Comparison of ENCODE assay signal across 19 mouse cellular contexts in the genomic region with DNA sequence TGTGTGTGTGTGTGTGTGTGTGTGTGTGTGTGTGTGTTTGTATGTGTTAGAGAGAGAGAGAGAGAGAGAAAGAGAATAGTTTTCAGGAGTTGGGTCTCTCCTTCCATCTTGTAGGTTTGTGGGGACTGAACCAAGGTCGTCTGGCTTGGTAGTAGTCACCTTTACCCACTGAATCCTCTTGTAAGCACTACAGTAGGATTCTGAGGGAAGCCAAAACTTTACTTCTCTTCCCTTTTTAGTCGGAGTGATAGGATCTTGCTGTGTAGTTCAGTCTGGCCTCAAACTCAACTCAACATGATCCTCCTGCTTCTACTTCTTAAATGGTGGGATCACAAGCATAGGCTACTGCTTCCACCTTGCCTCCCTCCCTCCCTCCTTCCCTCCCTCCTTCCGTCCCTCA. TPM values are rescaled to one million over a fixed set of nuclear protein-coding genes. Genes with fewer than 3 reads are reported as not detected.
DNase-seq lines count a peak whose midpoint lies in the region; ATAC-seq lines count a peak whose summit lies in the region.
"Had no signal": no experiment of that assay in that cellular context is flagged by ENCODE, and none has a peak within 500 bp of the region (broad histone marks: within the 10 kb centered on the region; RNA-seq: fewer than 3 reads in every experiment).

No protein-coding gene starts in this region.

- no peak for DNase-seq in embryonic facial prominence, embryonic 10.5 days (ENCODE audit: low spot score)
- DNase-seq in lung, postnatal 36 days, result no peak
- peak; percentile 35 for DNase-seq in induced T-regulatory cell, adult 2 months (ENCODE audit: low read depth)
- DNase-seq in layer of hippocampus, postnatal 14 days (ENCODE audit: low spot score in 2 of 2), result no peak
- no peak for DNase-seq in left cerebral cortex, postnatal 10 days (ENCODE audit: extremely low spot score in 1 of 2, low spot score in 2 of 2)
- DNase-seq: adrenal gland, postnatal 14 days; cerebellum, adult 11-12 months; cerebellum, postnatal 14 days; forebrain, postnatal 0 days; heart, postnatal 4 days; thymus, postnatal 36 days had no signal

- no peak overlapping the region for H3K4me2 ChIP-seq in embryonic facial prominence, embryonic 15.5 days (replicated peaks)
- no peak overlapping the region for H3K4me2 ChIP-seq in lung, embryonic 16.5 days (ENCODE audit: low read depth, low read length)
- peak overlapping the region; percentile 46 for H3K4me2 ChIP-seq in liver, embryonic 16.5 days (ENCODE audit: low read depth, low read length)
- H3K4me2 ChIP-seq: hindbrain, embryonic 15.5 days; kidney, embryonic 15.5 days; midbrain, embryonic 15.5 days had no signal

- peaks cover 14% of the 10 kb centered on the region for H3K4me1 ChIP-seq in embryonic facial prominence, embryonic 15.5 days
- H3K4me1 ChIP-seq in embryonic facial prominence, embryonic 10.5 days, result 0 out of 2 replicates have a peak, but pooled peaks cover 7% of the 10 kb centered on the region
- H3K4me1 ChIP-seq in lung, embryonic 16.5 days (replicated peaks; ENCODE audit: control insufficient read depth, insufficient read depth, low read length), result peaks cover 19% of the 10 kb centered on the region; the same call in 1 of the 2 replicates
- peaks cover 71% of the 10 kb centered on the region for H3K4me1 ChIP-seq in liver, embryonic 16.5 days (ENCODE audit: control insufficient read depth, low read depth, low read length)
- H3K4me1 ChIP-seq: forebrain, embryonic 10.5 days; hindbrain, embryonic 15.5 days; kidney, embryonic 15.5 days; midbrain, embryonic 15.5 days had no signal

- no peaks in the 10 kb centered on the region for H3K36me3 ChIP-seq in embryonic facial prominence, embryonic 15.5 days
- H3K36me3 ChIP-seq in embryonic facial prominence, embryonic 10.5 days (replicated peaks), result no peaks in the 10 kb centered on the region
- no peaks in the 10 kb centered on the region for H3K36me3 ChIP-seq in lung, embryonic 16.5 days (ENCODE audit: control insufficient read depth, insufficient read depth, low read length)
- H3K36me3 ChIP-seq in liver, embryonic 16.5 days (ENCODE audit: control insufficient read depth, insufficient read depth), result no peaks in the 10 kb centered on the region
- H3K36me3 ChIP-seq: forebrain, embryonic 10.5 days; hindbrain, embryonic 15.5 days; kidney, embryonic 15.5 days; midbrain, embryonic 15.5 days had no signal

- 0 out of 2 replicates have a peak overlapping the region, but pooled peaks have one; percentile 17 for H3K27ac ChIP-seq in embryonic facial prominence, embryonic 15.5 days (replicated peaks)
- H3K27ac ChIP-seq in embryonic facial prominence, embryonic 10.5 days (replicated peaks), result no peak overlapping the region
- H3K27ac ChIP-seq in lung, embryonic 16.5 days (ENCODE audit: low read length), result peak overlapping the region; percentile 88
- H3K27ac ChIP-seq in liver, embryonic 16.5 days (ENCODE audit: low read length), result peak overlapping the region; percentile 99
- H3K27ac ChIP-seq: forebrain, embryonic 10.5 days; hindbrain, embryonic 15.5 days; kidney, embryonic 15.5 days; midbrain, embryonic 15.5 days had no signal

- 60% methylated on average over 3 of the region's 3 CpGs for WGBS in embryonic facial prominence, embryonic 15.5 days
- WGBS in embryonic facial prominence, embryonic 10.5 days, result 74% methylated on average over 3 of the region's 3 CpGs
- 57% methylated on average over 3 of the region's 3 CpGs for WGBS in lung, embryonic 16.5 days
- 35% methylated on average over 3 of the region's 3 CpGs for WGBS in liver, embryonic 16.5 days (ENCODE audit: insufficient replicate concordance)

- H3K27me3 ChIP-seq in embryonic facial prominence, embryonic 15.5 days, result no peaks in the 10 kb centered on the region
- no peaks in the 10 kb centered on the region for H3K27me3 ChIP-seq in embryonic facial prominence, embryonic 10.5 days (replicated peaks; ENCODE audit: low read depth, poor library complexity, severe bottlenecking)
- no peaks in the 10 kb centered on the region for H3K27me3 ChIP-seq in lung, embryonic 16.5 days (ENCODE audit: control insufficient read depth, insufficient read depth, low read depth, low read length)
- H3K27me3 ChIP-seq in liver, embryonic 16.5 days (ENCODE audit: control insufficient read depth, insufficient read depth, low read depth, low read length), result no peaks in the 10 kb centered on the region
- H3K27me3 ChIP-seq: hindbrain, embryonic 15.5 days; kidney, embryonic 15.5 days; midbrain, embryonic 15.5 days had no signal

- no peak for ATAC-seq in embryonic facial prominence, embryonic 15.5 days (ENCODE audit: insufficient number of reproducible peaks, low FRiP score, low TSS enrichment, low read depth)
- no peak for ATAC-seq in lung, embryonic 16.5 days (ENCODE audit: low read depth)
- no peak for ATAC-seq in liver, embryonic 16.5 days (ENCODE audit: low read depth)
- ATAC-seq: CD4-positive, CD25-positive, alpha-beta regulatory T cell, adult 4 months; forebrain, postnatal 0 days; midbrain, embryonic 15.5 days had no signal

- intact Hi-C loops in left cerebral cortex, postnatal 10 days (cut with DNase I), result no loop called here

- H3K4me3 ChIP-seq in embryonic facial prominence, embryonic 15.5 days (replicated peaks), result no peak overlapping the region
- no peak overlapping the region for H3K4me3 ChIP-seq in embryonic facial prominence, embryonic 10.5 days
- H3K4me3 ChIP-seq in lung, embryonic 16.5 days (ENCODE audit: low read length), result no peak overlapping the region
- H3K4me3 ChIP-seq in liver, embryonic 16.5 days (ENCODE audit: low read depth, low read length), result no peak overlapping the region
- H3K4me3 ChIP-seq: forebrain, embryonic 10.5 days; hindbrain, embryonic 15.5 days; kidney, embryonic 15.5 days; midbrain, embryonic 15.5 days had no signal

- no peak overlapping the region for H3K9ac ChIP-seq in embryonic facial prominence, embryonic 15.5 days
- no peak overlapping the region for H3K9ac ChIP-seq in lung, embryonic 16.5 days (ENCODE audit: low read length)
- peak overlapping the region; percentile 56 for H3K9ac ChIP-seq in liver, embryonic 16.5 days (ENCODE audit: low read depth, low read length)
- H3K9ac ChIP-seq: forebrain, postnatal 0 days; hindbrain, embryonic 15.5 days; kidney, embryonic 15.5 days; midbrain, embryonic 15.5 days had no signal

- no peaks in the 10 kb centered on the region for H3K9me3 ChIP-seq in embryonic facial prominence, embryonic 15.5 days (replicated peaks)
- no peaks in the 10 kb centered on the region for H3K9me3 ChIP-seq in embryonic facial prominence, embryonic 10.5 days
- H3K9me3 ChIP-seq in lung, embryonic 16.5 days (ENCODE audit: control insufficient read depth, low read length), result no peaks in the 10 kb centered on the region
- H3K9me3 ChIP-seq in liver, embryonic 16.5 days (replicated peaks; ENCODE audit: control insufficient read depth, low read length), result no peaks in the 10 kb centered on the region
- H3K9me3 ChIP-seq: forebrain, embryonic 10.5 days; hindbrain, embryonic 15.5 days; kidney, embryonic 15.5 days; midbrain, embryonic 15.5 days had no signal

RNA-seq across cellular contexts. Expression of gene Dennd4a, which starts 17.3 kb away (rescaled TPM):
- 7.2 and 8.5 TPM in 2 replicates for polyA plus RNA-seq in embryonic facial prominence, embryonic 15.5 days (2015; fragmentation: Nextera tagmentation; extraction: Ambion mirVana)
- 8.6 TPM in 2 replicates for polyA plus RNA-seq in embryonic facial prominence, embryonic 10.5 days (2016; fragmentation: Nextera tagmentation; extraction: Ambion mirVana)
- 8.8 and 9.0 TPM in 2 replicates for polyA plus RNA-seq in lung, embryonic 16.5 days (2015; fragmentation: Nextera tagmentation; extraction: Ambion mirVana)
- 40.8 and 42.3 TPM in 2 replicates for polyA plus RNA-seq in liver, embryonic 16.5 days (2015; fragmentation: Nextera tagmentation; extraction: Ambion mirVana)
- 10 to 100 TPM; 48.7 to 52.2 TPM for total RNA-seq in layer of hippocampus, postnatal 14 days (2021)
- 10 to 100 TPM; 53.3 to 56.7 TPM for total RNA-seq in left cerebral cortex, postnatal 10 days (2021)

RNA-seq across cellular contexts. Expression of gene Rab11a, which starts 56.2 kb away (rescaled TPM):
- 388 and 415 TPM in 2 replicates for polyA plus RNA-seq in embryonic facial prominence, embryonic 15.5 days (2015; fragmentation: Nextera tagmentation; extraction: Ambion mirVana)
- 247 and 254 TPM in 2 replicates for polyA plus RNA-seq in embryonic facial prominence, embryonic 10.5 days (2016; fragmentation: Nextera tagmentation; extraction: Ambion mirVana)
- 360 and 374 TPM in 2 replicates for polyA plus RNA-seq in lung, embryonic 16.5 days (2015; fragmentation: Nextera tagmentation; extraction: Ambion mirVana)
- polyA plus RNA-seq in liver, embryonic 16.5 days (2015; fragmentation: Nextera tagmentation; extraction: Ambion mirVana), result 198 and 207 TPM in 2 replicates
- 100 to 1,000 TPM; 318 to 321 TPM for total RNA-seq in layer of hippocampus, postnatal 14 days (2021)
- total RNA-seq in left cerebral cortex, postnatal 10 days (2021), result 100 to 1,000 TPM; 389 to 433 TPM
